Mouse (Mus musculus) liver, adult 2 months (tissue): Measurements from ENCODE around the gene Olfr128. TPM values are rescaled to one million over a fixed set of nuclear protein-coding genes. Genes with fewer than 3 reads are reported as not detected.
"Not testable (repeated sequence)": the region's sequence is repeated elsewhere in the genome, so short reads cannot be mapped to it uniquely, and the experiment has no call there.

ENCODE experiments used
- DNase-seq: peaks from one replicate; pipeline ENCODE4 v3.0.0-alpha.2; 2011; ENCODE audit warnings: low read depth, low spot score; ENCODE audit errors: extremely low read depth
- H3K27ac ChIP-seq: fragments of 200-500 bp; replicated peaks from 2 replicates; pipeline ENCODE4 v1.5.1; 2012; ENCODE audit warnings: low read depth, mild to moderate bottlenecking, control low read depth, inconsistent platforms, low read length; ENCODE audit not compliant: insufficient read depth
- H3K27me3 ChIP-seq: fragments of 200-500 bp; 2 replicates; pipeline ENCODE4 v1.6.1; 2012; ENCODE audit warnings: mild to moderate bottlenecking, moderate library complexity, low read length, inconsistent platforms; ENCODE audit not compliant: control insufficient read depth, insufficient read depth
- H3K36me3 ChIP-seq: fragments of 200-500 bp; 2 replicates; pipeline ENCODE4 v1.6.1; 2012; ENCODE audit warnings: low read length, inconsistent platforms; ENCODE audit not compliant: control insufficient read depth, insufficient read depth
- H3K4me1 ChIP-seq: fragments of 200-500 bp; 2 replicates; pipeline ENCODE4 v1.6.1; 2011; ENCODE audit warnings: low read length; ENCODE audit not compliant: control insufficient read depth, insufficient read depth
- H3K4me3 ChIP-seq: fragments of 200-500 bp; 2 replicates; pipeline ENCODE4 v1.5.1; 2011; ENCODE audit warnings: low read depth, mild to moderate bottlenecking, control low read depth, low read length, moderate library complexity; ENCODE audit not compliant: insufficient read depth
- H3K79me2 ChIP-seq: fragments of 200-500 bp; 2 replicates; pipeline ENCODE4 v1.6.1; 2012; ENCODE audit warnings: inconsistent platforms, mild to moderate bottlenecking, low read length, moderate library complexity; ENCODE audit not compliant: control insufficient read depth, insufficient read depth
- H3K9ac ChIP-seq: fragments of 200-500 bp; 2 replicates; pipeline ENCODE4 v1.6.1; 2012; ENCODE audit warnings: low read depth, mild to moderate bottlenecking, control low read depth, inconsistent platforms, low read length
- CTCF ChIP-seq: fragments of 200-500 bp; IDR thresholded peaks from 2 replicates; pipeline ENCODE4 v1.5.1; 2011; ENCODE audit warnings: low read depth, low read length, control low read depth
- POLR2A ChIP-seq: fragments of 200-500 bp; IDR thresholded peaks from 2 replicates; pipeline ENCODE4 v1.6.1; 2011; ENCODE audit warnings: low read length, control low read depth; ENCODE audit not compliant: insufficient read depth; ENCODE audit errors: extremely low read depth
- WGBS: fragments of 180-500 bp; shearing (Covaris S2); methylation state at CpG from one replicate; pipeline ENCODE4 v1.1.7; 2018; 5-methylcytosine and 5-hydroxymethylcytosine counted together
- polyA plus RNA-seq: library from polyadenylated mRNA; depleted of rRNA; stranded (reverse); fragments of >200 nt; gene quantifications from 2 replicates; pipeline ENCODE4 v1.2.3, GENCODE M21; 2012; rRNA removed
- total RNA-seq: library from RNA; depleted of rRNA; stranded (reverse); fragments of >200 nt; gene quantifications from 2 replicates; pipeline ENCODE4 v1.2.3, GENCODE M21; 2014; rRNA removed

Olfr128 gene
- not detected in 2 replicates for total RNA-seq
- polyA plus RNA-seq, result not detected in 2 replicates

DNA sequence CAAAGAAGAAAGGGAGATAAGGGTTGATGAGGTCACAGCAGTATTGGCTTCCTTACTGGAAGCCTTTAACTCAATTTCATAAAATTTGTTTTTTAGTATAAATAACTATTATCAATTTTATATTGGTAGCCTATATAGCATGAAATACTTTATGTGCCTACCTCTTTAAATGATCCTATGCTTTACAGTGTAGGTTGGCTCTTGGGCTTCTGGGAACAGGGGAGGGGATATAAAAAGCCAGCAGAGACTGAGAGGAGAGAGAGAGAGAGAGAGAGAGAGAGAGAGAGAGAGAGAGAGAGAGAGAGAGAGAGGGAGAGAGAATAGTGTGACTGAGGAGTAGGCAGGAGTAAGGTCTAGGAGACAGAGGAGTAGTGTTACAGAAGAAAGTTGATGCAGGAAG, at the start of gene Olfr128:
Gene Olfr128 (plus strand): TSS at position 301 of the 400 bp plus-strand sequence.
- no peaks in the 10 kb centered on the region for H3K27me3 ChIP-seq
- H3K36me3 ChIP-seq, result no peaks in the 10 kb centered on the region
- H3K9ac ChIP-seq, result no peak within 1 kb of the TSS
- no peak within 1 kb of the TSS for H3K4me3 ChIP-seq
- no peaks in the 10 kb centered on the region for H3K4me1 ChIP-seq
- no peak within 1 kb of the TSS for H3K27ac ChIP-seq
- TF ChIP-seq CTCF, result no peak
- TF ChIP-seq POLR2A, result no peak
- no peak for DNase-seq
- no peaks in the 10 kb centered on the region for H3K79me2 ChIP-seq

DNA sequence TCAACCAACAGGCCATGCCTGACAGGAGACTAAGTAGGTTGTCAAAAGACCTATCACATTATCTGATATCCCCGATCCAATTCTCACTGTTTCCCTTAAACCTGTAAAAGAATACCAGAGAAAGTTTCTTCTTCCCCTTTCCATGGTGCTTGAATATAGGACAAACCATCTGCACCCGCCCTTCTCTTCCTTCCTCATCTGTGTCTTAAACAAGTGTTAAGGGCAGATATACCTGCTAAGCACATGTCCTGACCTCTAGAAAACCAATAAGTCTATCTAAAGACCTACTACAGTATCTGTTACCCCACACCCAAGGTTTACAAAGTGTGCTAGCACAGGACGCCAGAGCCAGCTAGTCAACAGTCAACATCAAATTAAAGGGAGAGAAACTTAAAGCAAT, 46.5 kb upstream of the Olfr128 start:
- Histone ChIP-seq H3K27ac (no peak overlapping the region), H3K36me3 (no peaks in the 10 kb centered on the region), H3K27me3 (no peaks in the 10 kb centered on the region), H3K9ac (no peak overlapping the region), H3K4me3 (no peak overlapping the region), H3K79me2 (no peaks in the 10 kb centered on the region), H3K4me1 (no peaks in the 10 kb centered on the region)
- DNase-seq, result no peak
- no peak for TF ChIP-seq POLR2A
- TF ChIP-seq CTCF, result no peak
- 73% methylated on average over 3 of the region's 3 CpGs for WGBS

DNA sequence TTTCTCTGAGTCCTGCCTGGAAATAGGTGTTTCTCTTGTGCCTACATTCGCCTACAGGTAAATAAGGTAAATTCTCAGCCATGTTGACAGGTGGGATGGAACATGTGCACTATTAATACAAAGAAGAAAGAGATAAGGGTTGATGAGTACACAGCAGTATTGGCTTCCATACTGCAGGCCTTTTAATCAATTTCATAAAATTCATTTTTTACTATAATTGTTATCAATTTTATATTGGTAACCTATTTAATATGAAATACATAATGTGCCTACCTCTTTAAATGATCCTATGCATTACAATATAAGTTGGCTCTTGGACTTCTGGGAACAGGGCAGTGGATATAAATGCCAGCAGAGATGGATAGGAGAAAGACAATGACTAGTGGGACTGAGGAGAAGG, 20.2 kb upstream of the Olfr128 start, which contains the start of gene Olfr127:
Gene Olfr127 (plus strand): TSS at position 301 of the 400 bp plus-strand sequence.
- Histone ChIP-seq H3K4me3 (no peak within 1 kb of the TSS), H3K27me3 (no peaks in the 10 kb centered on the region), H3K27ac (no peak within 1 kb of the TSS), H3K36me3 (no peaks in the 10 kb centered on the region), H3K79me2 (no peaks in the 10 kb centered on the region), H3K4me1 (no peaks in the 10 kb centered on the region), H3K9ac (no peak within 1 kb of the TSS)
- WGBS, result 60% methylated on average over 1 of the region's 1 CpGs
- no peak for TF ChIP-seq POLR2A
- DNase-seq, result no peak

DNA sequence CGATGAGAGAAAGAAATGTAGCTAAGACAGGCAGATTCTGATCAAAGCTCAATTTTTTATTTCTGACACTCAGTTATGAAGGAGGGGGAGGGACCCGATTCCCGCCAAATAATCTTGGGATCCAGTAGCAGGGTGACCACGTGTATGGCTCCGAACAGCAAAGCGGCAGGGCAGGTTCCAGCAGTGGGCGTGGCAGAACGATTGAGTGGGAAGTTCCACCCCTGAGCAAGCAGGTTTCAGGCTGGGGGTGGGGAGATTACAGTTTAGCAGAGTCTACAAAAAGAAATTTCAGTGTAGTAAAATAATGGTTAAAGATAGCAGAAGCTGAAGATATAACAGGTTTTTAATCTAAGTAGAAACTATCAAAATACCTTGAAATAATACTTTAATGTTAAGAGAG, 13.5 kb upstream of the Olfr128 start:
- not testable (repeated sequence) for H3K9ac ChIP-seq, H3K4me1 ChIP-seq, H3K27me3 ChIP-seq, H3K4me3 ChIP-seq, H3K27ac ChIP-seq, H3K79me2 ChIP-seq, DNase-seq, H3K36me3 ChIP-seq
- 59% methylated on average over 8 of the region's 8 CpGs for WGBS

DNA sequence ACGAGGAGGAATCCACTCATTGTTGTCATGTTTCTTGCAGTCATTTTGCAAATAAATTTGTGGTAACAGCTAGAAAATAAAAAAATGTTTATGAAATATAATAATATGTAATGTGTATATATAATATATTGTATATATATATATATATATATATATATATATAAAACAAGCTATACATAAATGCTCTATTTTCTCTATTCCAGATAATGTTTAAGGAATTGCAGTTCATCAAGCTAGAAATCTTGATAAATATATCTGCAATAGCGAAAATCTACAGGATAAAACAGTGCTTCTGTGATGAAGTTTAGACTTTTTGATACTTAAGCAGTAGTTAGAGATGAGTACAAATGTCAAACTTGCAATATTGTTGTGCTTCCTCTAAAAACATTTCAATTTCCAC, 32.6 kb downstream of the Olfr128 start, which contains the start of gene Olfr761:
Gene Olfr761 (minus strand): TSS at position 101 of the 400 bp plus-strand sequence.
- WGBS, result 54% methylated on average over 2 of the region's 2 CpGs

DNA sequence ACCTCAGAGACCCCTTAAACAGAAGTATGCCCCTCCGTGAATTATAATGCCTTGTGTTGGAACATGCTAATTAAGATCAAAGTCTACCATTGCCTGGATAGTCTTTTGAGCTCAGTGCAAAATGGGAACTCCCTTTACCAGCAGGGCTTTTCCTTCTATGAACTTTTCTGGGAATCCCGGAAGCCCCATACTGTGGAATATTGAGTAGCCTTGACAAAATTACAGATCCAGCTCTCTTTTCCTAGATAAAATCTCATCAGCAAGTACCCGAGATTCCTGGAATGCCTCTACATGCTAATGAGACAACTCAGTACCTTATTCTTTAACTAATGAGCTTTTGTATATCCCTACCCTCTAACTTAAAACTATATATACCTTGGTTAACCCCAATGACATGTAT, 53.2 kb downstream of the Olfr128 start:
- no peaks in the 10 kb centered on the region for H3K79me2 ChIP-seq
- no peaks in the 10 kb centered on the region for H3K4me1 ChIP-seq
- no peak for TF ChIP-seq CTCF
- no peak for TF ChIP-seq POLR2A
- H3K9ac ChIP-seq, result no peak overlapping the region
- DNase-seq, result no peak
- H3K4me3 ChIP-seq, result no peak overlapping the region
- H3K27me3 ChIP-seq, result no peaks in the 10 kb centered on the region
- H3K36me3 ChIP-seq, result no peaks in the 10 kb centered on the region
- H3K27ac ChIP-seq, result no peak overlapping the region
- WGBS, result 81% methylated on average over 3 of the region's 3 CpGs

More for the DNA sequence above, 32.6 kb downstream of the Olfr128 start, which contains the start of gene Olfr761:
- TF ChIP-seq POLR2A, result no peak
- no peak for TF ChIP-seq CTCF
- Histone ChIP-seq H3K4me1 (no peaks in the 10 kb centered on the region), H3K79me2 (no peaks in the 10 kb centered on the region), H3K27me3 (no peaks in the 10 kb centered on the region), H3K36me3 (no peaks in the 10 kb centered on the region), H3K27ac (no peak within 1 kb of the TSS), H3K9ac (no peak within 1 kb of the TSS), H3K4me3 (no peak within 1 kb of the TSS)
- no peak for DNase-seq

Other genes starting within 250 kb of the Olfr128 start
- not detected in 2 replicates for gene Olfr119, start 224.0 kb upstream of the Olfr128 start, total RNA-seq
- gene Olfr119, start 224.0 kb upstream of the Olfr128 start, polyA plus RNA-seq, result not detected in 2 replicates
- not detected in 2 replicates for gene Olfr120, start 198.7 kb upstream of the Olfr128 start, total RNA-seq
- gene Olfr120, start 198.7 kb upstream of the Olfr128 start, polyA plus RNA-seq, result not detected in 2 replicates
- gene Olfr121, start 171.7 kb upstream of the Olfr128 start, total RNA-seq, result not detected in 2 replicates
- not detected in 2 replicates for gene Olfr121, start 171.7 kb upstream of the Olfr128 start, polyA plus RNA-seq
- not detected in 2 replicates for gene Olfr122, start 151.9 kb upstream of the Olfr128 start, total RNA-seq
- gene Olfr122, start 151.9 kb upstream of the Olfr128 start, polyA plus RNA-seq, result not detected in 2 replicates
- gene Olfr123, start 127.0 kb upstream of the Olfr128 start, total RNA-seq, result not detected in 2 replicates
- gene Olfr123, start 127.0 kb upstream of the Olfr128 start, polyA plus RNA-seq, result not detected in 2 replicates
- not detected in 2 replicates for gene Olfr124, start 120.7 kb upstream of the Olfr128 start, total RNA-seq
- gene Olfr124, start 120.7 kb upstream of the Olfr128 start, polyA plus RNA-seq, result not detected in 2 replicates
- gene Olfr125, start 87.6 kb upstream of the Olfr128 start, total RNA-seq, result not detected in 2 replicates
- gene Olfr125, start 87.6 kb upstream of the Olfr128 start, polyA plus RNA-seq, result not detected in 2 replicates
- not detected in 2 replicates for gene Olfr126, start 73.1 kb upstream of the Olfr128 start, total RNA-seq
- not detected in 2 replicates for gene Olfr126, start 73.1 kb upstream of the Olfr128 start, polyA plus RNA-seq
- gene Olfr127, start 20.1 kb upstream of the Olfr128 start, total RNA-seq, result not detected in 2 replicates
- not detected in 2 replicates for gene Olfr127, start 20.1 kb upstream of the Olfr128 start, polyA plus RNA-seq
- not detected in 2 replicates for gene Olfr761, start 32.5 kb downstream of the Olfr128 start, total RNA-seq
- gene Olfr761, start 32.5 kb downstream of the Olfr128 start, polyA plus RNA-seq, result not detected in 2 replicates
- gene Olfr129, start 139.5 kb downstream of the Olfr128 start, total RNA-seq, result not detected in 2 replicates
- gene Olfr129, start 139.5 kb downstream of the Olfr128 start, polyA plus RNA-seq, result not detected in 2 replicates
- not detected in 2 replicates for gene Olfr130, start 143.4 kb downstream of the Olfr128 start, total RNA-seq
- gene Olfr130, start 143.4 kb downstream of the Olfr128 start, polyA plus RNA-seq, result not detected in 2 replicates
- gene Olfr131, start 168.1 kb downstream of the Olfr128 start, total RNA-seq, result not detected in 2 replicates
- not detected in 2 replicates for gene Olfr131, start 168.1 kb downstream of the Olfr128 start, polyA plus RNA-seq
- not detected in 2 replicates for gene Olfr132, start 214.0 kb downstream of the Olfr128 start, total RNA-seq
- gene Olfr132, start 214.0 kb downstream of the Olfr128 start, polyA plus RNA-seq, result not detected in 2 replicates
- not detected in 2 replicates for gene Olfr133, start 224.7 kb downstream of the Olfr128 start, total RNA-seq
- gene Olfr133, start 224.7 kb downstream of the Olfr128 start, polyA plus RNA-seq, result not detected in 2 replicates